Mouse (Mus musculus) cerebellum, adult 2 months (tissue): ENCODE measurements at regions not wholly inside any gene's neighbourhood (a gene's known extent, or its start where the extent isn't known, plus 50 kb on each side); places are given as distances from the start of the nearest gene placed in this dataset.

Source experiments
- CTCF ChIP-seq: fragments of 200-500 bp; IDR thresholded peaks from 2 replicates; pipeline ENCODE4 v1.5.1; 2011; ENCODE audit warnings: low read depth, mild to moderate bottlenecking, control low read depth, low read length, moderate library complexity, borderline replicate concordance; ENCODE audit not compliant: insufficient read depth
- POLR2A ChIP-seq: fragments of 200-500 bp; IDR thresholded peaks from 2 replicates; pipeline ENCODE4 v1.6.1; 2011; ENCODE audit warnings: low read length, control low read depth, borderline replicate concordance; ENCODE audit not compliant: insufficient read depth

DNA sequence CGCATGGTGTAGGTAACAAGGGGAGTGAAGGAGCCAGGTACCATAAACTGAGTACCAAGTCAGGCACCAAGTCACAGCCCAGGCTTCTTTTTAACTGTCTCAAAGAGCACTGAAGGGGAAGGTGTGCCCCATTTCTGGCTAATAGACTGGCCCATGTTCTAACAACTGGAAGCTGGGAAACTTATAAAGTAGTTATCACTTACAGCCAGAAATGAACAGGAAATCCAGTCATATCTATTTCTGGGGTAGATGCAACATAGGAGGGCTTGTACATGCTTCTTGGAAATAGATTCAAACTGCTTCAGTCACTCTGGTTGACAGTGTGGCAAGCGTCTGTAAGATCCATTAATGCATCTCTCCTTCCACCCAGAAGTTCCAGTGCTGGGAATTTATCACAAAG lies 635.3 kb upstream of the Fam160b2 start:
- TF ChIP-seq CTCF (no peak), POLR2A (no peak)
